Mouse (Mus musculus): ENCODE results near the gene Gk5.

- TF ChIP-seq CTCF (IDR thresholded peaks at IDR 0.05; ENCODE audit: extremely low read depth, insufficient read depth, insufficient read length, insufficient replicate concordance) (no peak), POLR2A (IDR thresholded peaks at IDR 0.05; ENCODE audit: low read depth, low read length) (no peak)
These were observed 33.6 kb downstream of the Gk5 start for GRCm38 (mm10) chr9:96152801-96153200.

Data from spleen, adult 2 months (tissue).